Mouse (Mus musculus) mouse trophoblast stem cell (cell line): ENCODE measurements at regions not wholly inside any gene's neighbourhood (a gene's known extent, or its start where the extent isn't known, plus 50 kb on each side); places are given as distances from the start of the nearest gene placed in this dataset.

Experiments
- in situ Hi-C, 2 experiments: fragments of 300-500 bp; cut with MseI, MboI; formaldehyde crosslinking; loops; 2 replicates in 1 of 2; 3 replicates in 1 of 2; pipeline ENCODE4 v1.15.1; 2025

DNA sequence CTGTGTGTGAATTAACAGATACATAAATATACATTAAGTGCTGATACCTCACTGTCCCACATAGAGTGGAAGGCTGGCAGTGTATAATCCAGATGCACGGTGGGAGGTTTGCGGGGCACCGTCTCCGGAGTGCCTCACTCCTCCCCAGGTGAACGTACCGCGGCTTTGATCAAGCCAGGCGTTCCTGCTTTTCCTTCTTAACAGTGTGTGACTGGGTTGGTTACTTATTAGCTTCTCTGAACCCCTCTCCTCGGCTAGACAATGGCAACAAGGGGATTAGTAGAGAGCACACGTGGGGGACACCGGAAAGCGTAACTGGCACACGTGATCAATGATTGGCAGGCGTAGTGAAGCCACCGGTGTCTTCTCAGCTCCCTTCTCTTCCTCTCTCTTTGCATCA is 396.8 kb upstream of the Atp11b start:
- in situ Hi-C loops: no loop called here

DNA sequence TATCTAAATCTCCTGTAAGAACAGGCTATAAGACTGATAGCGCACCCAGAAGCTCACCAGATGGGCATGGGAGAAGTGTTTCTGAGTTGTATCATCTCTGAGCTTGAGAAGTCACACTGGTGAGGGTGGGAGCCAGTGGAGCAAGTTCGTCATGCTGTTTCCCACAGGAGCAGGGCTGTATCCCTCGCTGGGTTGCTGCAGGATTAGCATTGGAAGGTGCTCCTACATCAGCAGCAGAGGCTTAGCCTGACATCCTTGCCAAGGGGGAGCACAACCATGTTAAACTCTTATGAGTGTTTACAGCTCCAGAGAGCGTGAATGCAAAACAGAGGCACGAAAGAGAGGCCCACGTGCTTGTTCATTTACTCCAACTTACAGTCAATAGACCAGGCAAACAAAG is 395.4 kb upstream of the Atp11b start:
- in situ Hi-C loops: no loop called here

DNA sequence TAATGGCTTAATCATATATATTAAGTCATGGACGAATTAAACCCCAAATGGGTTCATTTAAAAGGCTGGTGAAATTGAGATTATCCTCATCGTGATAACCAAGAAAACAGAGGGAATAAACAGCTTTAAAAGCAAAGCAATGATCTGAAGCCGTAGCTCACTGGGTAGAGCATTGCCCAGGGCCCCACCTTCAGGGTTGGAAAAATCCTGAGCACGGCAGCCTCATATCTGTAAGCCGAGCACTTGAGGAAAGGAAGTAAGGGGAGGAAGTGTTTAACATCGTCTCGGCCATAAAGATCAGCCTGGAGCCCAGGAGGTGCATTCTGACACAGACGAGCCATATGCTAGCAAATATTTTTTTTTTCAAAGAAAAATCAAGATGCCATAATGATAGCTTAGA is 394.6 kb upstream of the Atp11b start:
- in situ Hi-C loops: no loop called here

- in situ Hi-C loops: no loop called here
These were observed 393.4 kb upstream of the Atp11b start for GRCm38 (mm10) chr3:35360515-35360914.

GRCm38 (mm10) chr3:35361086-35361485 is 392.8 kb upstream of the Atp11b start:
- in situ Hi-C loops: no loop called here

GRCm38 (mm10) chr3:35365431-35365830 is 388.5 kb upstream of the Atp11b start:
- in situ Hi-C loops: no loop called here

- in situ Hi-C loops: no loop called here
These were observed 381.6 kb upstream of the Atp11b start for GRCm38 (mm10) chr3:35372276-35372675.

GRCm38 (mm10) chr3:35387386-35387785 is 366.5 kb upstream of the Atp11b start:
- in situ Hi-C loops: no loop called here

GRCm38 (mm10) chr3:35392657-35393056 is 361.2 kb upstream of the Atp11b start:
- in situ Hi-C loops: no loop called here

GRCm38 (mm10) chr3:35400213-35400612 is 353.7 kb upstream of the Atp11b start:
- in situ Hi-C loops: no loop called here

GRCm38 (mm10) chr3:35402666-35403065 is 351.2 kb upstream of the Atp11b start:
- in situ Hi-C loops: no loop called here

DNA sequence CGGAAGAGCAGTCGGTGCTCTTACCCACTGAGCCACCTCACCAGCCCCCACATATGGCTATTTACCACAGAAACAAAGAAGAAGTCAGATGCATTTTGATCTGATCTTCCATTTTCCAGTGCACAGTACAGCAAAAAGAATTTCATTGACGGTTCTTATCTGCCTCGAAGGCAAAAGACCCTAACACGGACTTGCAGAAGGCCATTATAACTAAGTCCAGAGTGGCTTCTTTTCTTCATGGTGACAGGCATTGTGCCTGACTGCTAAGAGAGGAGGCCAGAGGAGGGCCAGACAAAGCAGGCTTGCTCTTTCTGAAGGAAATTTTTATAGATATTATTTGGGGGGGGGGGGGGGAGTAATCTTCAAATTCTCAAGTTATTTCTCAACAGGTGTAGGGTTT is 350.0 kb upstream of the Atp11b start:
- in situ Hi-C loops: no loop called here

GRCm38 (mm10) chr3:35404492-35405390 is 349.2 kb upstream of the Atp11b start:
- in situ Hi-C loops: no loop called here

GRCm38 (mm10) chr3:35405621-35406079 is 348.3 kb upstream of the Atp11b start:
- in situ Hi-C loops: no loop called here

DNA sequence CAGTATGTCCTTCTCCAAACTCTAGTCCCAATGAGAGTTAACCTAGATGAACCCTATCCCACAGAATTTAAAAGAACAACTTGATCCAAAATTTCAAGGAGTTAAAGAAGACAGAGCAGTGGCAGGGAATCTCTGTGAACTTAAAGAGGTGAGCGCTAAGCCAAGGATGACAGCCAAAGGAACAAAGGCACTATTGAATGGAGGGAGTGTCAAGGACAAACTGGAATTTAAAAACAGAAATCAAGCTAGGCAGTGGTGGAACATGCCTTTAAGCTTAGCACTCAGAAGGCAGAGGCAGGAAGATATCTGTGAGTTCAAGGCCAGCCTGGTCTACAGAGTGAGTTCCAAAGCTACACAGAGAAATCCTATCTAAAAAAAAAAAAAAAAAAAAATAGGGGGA is 316.2 kb upstream of the Atp11b start:
- in situ Hi-C loops: no loop called here

- in situ Hi-C loops: no loop called here
These were observed 291.0 kb upstream of the Atp11b start for GRCm38 (mm10) chr3:35462858-35463257.

DNA sequence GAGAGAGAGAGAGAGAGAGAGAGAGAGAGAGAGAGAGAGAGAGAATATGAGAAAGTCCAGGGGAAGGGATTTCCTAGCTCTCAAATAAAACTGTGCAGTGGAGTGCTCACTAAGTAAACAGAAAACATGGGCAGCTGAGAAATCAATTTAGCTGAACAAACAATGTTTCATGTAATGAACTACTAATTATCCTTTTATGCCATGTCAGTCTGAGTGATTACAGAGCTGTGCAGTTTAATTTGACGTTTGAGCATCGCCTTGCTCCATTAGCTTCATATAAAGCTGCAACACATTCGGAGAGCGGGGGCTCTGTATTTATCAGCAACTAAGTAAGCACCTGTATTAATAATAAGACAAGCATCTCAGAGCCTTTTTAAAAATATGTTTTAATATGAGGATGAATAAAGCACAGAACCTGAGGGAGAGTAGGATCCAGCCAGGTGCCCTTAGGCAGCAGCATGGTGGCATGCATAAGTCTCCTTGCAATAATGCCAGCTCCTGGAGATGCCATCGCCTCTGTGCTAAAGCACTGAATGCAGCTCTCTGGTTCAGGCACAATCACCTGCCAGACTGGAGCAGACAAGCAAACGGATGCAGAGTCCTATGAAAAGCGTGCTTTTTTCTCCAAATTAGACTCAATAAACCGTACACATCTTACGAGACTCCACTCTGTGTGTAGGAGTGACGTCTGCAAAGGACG is 289.5 kb upstream of the Atp11b start:
- in situ Hi-C loops: no loop called here

GRCm38 (mm10) chr3:35465956-35466355 is 287.9 kb upstream of the Atp11b start:
- in situ Hi-C loops: no loop called here

DNA sequence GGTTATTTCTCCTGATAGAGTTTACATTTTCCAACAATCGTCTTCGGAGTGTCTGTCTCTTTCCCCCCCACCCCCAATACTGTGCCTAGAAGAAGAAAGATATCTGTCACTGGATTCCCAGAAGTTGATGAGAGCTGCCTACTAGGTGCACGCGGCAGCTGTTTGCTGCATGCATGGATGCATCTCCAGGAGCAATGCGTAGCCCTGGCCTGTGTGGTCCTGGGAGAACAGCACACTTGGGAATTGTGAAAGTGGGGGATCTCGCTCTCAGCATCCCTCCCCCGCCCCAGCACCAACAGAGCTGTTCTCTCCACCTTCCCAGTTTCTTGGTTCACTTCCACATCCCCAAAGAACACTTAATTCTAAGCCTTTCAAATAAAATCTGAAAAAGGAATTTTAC is 280.6 kb upstream of the Atp11b start:
- in situ Hi-C loops: no loop called here

DNA sequence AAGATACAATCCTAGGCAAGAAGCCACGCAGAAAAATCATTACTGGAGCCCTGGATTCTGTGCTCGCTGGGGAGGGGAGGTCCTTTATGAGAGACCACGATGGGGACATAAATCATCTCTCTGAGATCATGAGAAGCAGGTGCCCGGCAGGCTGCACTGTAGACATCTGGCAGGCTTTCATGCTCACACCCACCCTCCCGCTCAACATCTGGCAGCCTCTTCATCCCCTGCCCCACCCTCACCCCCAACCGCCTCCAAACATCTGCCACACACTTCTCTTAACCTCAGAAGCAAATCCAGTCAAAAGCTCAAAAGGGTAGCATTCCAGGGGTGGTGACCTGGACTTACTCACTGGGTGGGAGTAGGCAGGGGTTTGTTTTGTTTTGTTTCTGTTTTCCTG is 279.5 kb upstream of the Atp11b start:
- in situ Hi-C loops: no loop called here

- in situ Hi-C loops: loop anchor here (25.0 kb wide), 2 partner anchors 688 to 838 kb away; no protein-coding TSS in a partner anchor
These were observed 278.6 kb upstream of the Atp11b start for GRCm38 (mm10) chr3:35475326-35475725.
